Mouse (Mus musculus): ENCODE results near the gene Gm20767. TPM values are rescaled to one million over a fixed set of nuclear protein-coding genes. Genes with fewer than 3 reads are reported as not detected.
"Not testable (repeated sequence)": the region's sequence is repeated elsewhere in the genome, so short reads cannot be mapped to it uniquely, and the experiment has no call there.

Gene Gm20767
- total and polyA plus RNA-seq, 2 experiments from 2014 or later: not detected

DNA sequence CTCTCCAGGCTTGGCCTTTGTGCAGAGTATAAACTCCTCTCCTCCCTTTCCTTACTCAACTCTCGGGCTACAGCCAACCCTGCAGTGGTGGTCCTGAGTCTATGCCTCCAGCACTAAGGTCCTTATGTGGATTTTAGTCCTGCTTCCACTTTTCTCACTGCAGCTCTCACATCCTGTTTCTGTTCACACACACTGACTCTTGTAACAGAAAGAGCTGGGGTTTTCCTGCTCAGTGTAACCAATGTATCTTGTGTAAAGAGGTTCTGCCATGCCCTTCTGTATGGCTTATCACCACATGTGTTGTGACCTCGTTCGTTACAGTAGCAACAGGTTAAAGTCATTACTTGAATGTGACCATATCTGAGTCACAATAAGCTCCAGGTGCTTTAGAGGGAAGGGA is 10.5 kb downstream of the Gm20767 start:
- not testable (repeated sequence) for H3K36me3 ChIP-seq (ENCODE audit: insufficient read depth, low read length); H3K9ac ChIP-seq (replicated peaks; ENCODE audit: low read length, poor library complexity, severe bottlenecking); H3K27me3 ChIP-seq (ENCODE audit: insufficient read depth, low read length); H3K4me1 ChIP-seq (ENCODE audit: insufficient read depth, low read length); H3K4me2 ChIP-seq (ENCODE audit: low read depth, low read length, poor library complexity, severe bottlenecking); H3K27ac ChIP-seq (ENCODE audit: low read depth, low read length); H3K9me3 ChIP-seq (ENCODE audit: low read length); H3K4me3 ChIP-seq (ENCODE audit: low read depth, low read length); DNase-seq (ENCODE audit: low spot score); ATAC-seq (ENCODE audit: low FRiP score)
- WGBS: 71% methylated on average over 3 of the region's 3 CpGs

DNA sequence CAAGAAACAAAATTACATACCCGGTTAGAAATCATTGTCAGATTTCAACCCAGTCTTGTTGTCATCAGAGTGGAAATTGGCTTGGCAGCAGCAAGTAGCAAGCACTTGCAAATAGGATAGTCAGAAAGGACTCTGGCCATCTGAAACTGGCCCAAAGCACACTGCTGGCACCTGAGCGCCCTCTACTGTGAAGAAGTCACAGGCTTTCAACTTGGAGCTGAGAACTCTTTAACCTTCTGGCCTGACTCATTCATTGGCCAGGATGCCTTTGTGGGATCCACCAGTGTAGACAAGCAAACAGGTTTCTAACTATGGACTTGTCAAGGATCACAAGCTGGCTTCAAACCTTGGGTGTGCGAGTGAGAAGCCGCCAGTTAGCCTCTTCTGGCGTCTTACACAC is 28.3 kb downstream of the Gm20767 start:
- not testable (repeated sequence) for ATAC-seq (ENCODE audit: low FRiP score)

DNA sequence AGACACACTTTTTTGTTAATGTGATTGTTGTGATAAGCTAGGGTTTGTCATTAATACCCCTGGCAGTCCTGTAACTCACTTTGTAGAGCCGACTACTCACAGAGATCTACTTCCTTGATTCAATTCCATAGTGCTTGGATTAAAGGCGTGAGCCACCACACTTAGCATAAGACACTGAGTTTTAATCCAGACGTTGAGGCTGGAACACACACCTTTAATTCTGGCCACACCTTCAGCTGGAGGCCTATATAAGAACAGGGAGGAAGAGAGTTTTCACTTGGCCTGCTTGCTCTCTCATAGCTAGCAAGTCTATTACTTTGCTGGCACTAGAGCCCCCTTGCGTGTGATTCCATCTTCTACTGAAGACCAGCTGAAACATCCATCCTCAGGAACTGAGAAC is 32.1 kb downstream of the Gm20767 start, which contains the start of gene Gm21818:
Gene Gm21818 (plus strand): TSS at position 301 of the 400 bp plus-strand sequence.
- H3K27ac ChIP-seq (ENCODE audit: low read depth, low read length); DNase-seq (ENCODE audit: low spot score); H3K9ac ChIP-seq (replicated peaks; ENCODE audit: low read length, poor library complexity, severe bottlenecking); H3K36me3 ChIP-seq (ENCODE audit: insufficient read depth, low read length); H3K27me3 ChIP-seq (ENCODE audit: insufficient read depth, low read length); H3K9me3 ChIP-seq (ENCODE audit: low read length); H3K4me1 ChIP-seq (ENCODE audit: insufficient read depth, low read length); ATAC-seq (ENCODE audit: low FRiP score); H3K4me2 ChIP-seq (ENCODE audit: low read depth, low read length, poor library complexity, severe bottlenecking); H3K4me3 ChIP-seq (ENCODE audit: low read depth, low read length): not testable (repeated sequence)
- 79% methylated on average over 4 of the region's 4 CpGs for WGBS

More for the DNA sequence above, 28.3 kb downstream of the Gm20767 start:
- H3K27me3 ChIP-seq (ENCODE audit: insufficient read depth, low read length); H3K4me2 ChIP-seq (ENCODE audit: low read depth, low read length, poor library complexity, severe bottlenecking); H3K9ac ChIP-seq (replicated peaks; ENCODE audit: low read length, poor library complexity, severe bottlenecking); H3K9me3 ChIP-seq (ENCODE audit: low read length); H3K36me3 ChIP-seq (ENCODE audit: insufficient read depth, low read length); H3K4me1 ChIP-seq (ENCODE audit: insufficient read depth, low read length); H3K4me3 ChIP-seq (ENCODE audit: low read depth, low read length); DNase-seq (ENCODE audit: low spot score); H3K27ac ChIP-seq (ENCODE audit: low read depth, low read length): not testable (repeated sequence)
- 52% methylated on average over 5 of the region's 5 CpGs for WGBS

DNA sequence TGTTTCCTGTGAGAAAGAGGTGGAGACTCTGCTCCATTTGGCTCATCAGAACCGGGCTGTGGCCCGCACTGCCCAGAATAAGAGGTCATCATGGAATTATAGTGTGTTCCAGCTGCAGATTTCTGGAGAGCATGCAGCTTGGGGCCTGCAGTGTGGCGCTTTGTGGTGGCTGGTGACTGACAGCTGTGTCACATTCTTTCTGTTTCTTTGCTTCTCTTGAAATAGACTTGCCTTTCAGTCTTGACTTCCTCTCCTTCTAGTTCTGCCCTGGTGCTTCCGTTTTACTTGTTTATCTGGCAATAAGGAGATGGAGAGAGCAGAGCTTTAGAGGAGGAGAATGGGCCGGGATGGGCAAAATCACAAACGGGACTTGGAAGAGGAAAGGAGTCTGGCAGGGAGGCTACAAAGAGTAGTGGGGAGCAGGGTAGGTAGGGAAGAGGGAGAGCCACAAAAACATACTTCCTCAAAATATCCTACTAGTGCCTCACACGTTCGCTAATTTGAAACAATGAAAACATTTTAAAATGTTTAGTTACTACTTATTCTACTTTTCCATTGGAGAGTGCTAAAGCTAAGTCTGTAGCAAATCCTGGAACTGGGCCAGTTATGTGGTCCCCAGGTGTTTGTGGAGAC is 56.3 kb downstream of the Gm20767 start:
- not testable (repeated sequence) for H3K36me3 ChIP-seq (ENCODE audit: insufficient read depth, low read length); ATAC-seq (ENCODE audit: low FRiP score); H3K27ac ChIP-seq (ENCODE audit: low read depth, low read length); H3K4me1 ChIP-seq (ENCODE audit: insufficient read depth, low read length); H3K9ac ChIP-seq (replicated peaks; ENCODE audit: low read length, poor library complexity, severe bottlenecking); H3K4me2 ChIP-seq (ENCODE audit: low read depth, low read length, poor library complexity, severe bottlenecking); H3K4me3 ChIP-seq (ENCODE audit: low read depth, low read length); H3K27me3 ChIP-seq (ENCODE audit: insufficient read depth, low read length); DNase-seq (ENCODE audit: low spot score); H3K9me3 ChIP-seq (ENCODE audit: low read length)
- WGBS: 69% methylated on average over 6 of the region's 8 CpGs

Other genes starting within 250 kb of the Gm20767 start
- not detected in 2 replicates for gene Tcstv1, start 245.5 kb upstream of the Gm20767 start, total RNA-seq (2014; rRNA removed)
- not detected in 2 replicates for gene Tcstv1, start 245.5 kb upstream of the Gm20767 start, polyA plus RNA-seq (2015; fragmentation: Nextera tagmentation; extraction: Ambion mirVana)
- not detected in 2 replicates for gene Gm21761, start 211.0 kb upstream of the Gm20767 start, total RNA-seq (2014; rRNA removed)
- gene Gm21761, start 211.0 kb upstream of the Gm20767 start, polyA plus RNA-seq (2015; fragmentation: Nextera tagmentation; extraction: Ambion mirVana): not detected in 2 replicates
- gene B020031M17Rik, start 189.4 kb upstream of the Gm20767 start, total RNA-seq (2014; rRNA removed): not detected in 2 replicates
- gene B020031M17Rik, start 189.4 kb upstream of the Gm20767 start, polyA plus RNA-seq (2015; fragmentation: Nextera tagmentation; extraction: Ambion mirVana): not detected in 2 replicates
- gene Gm36079, start 113.2 kb upstream of the Gm20767 start, total RNA-seq (2014; rRNA removed): not detected in 2 replicates
- not detected in 2 replicates for gene Gm36079, start 113.2 kb upstream of the Gm20767 start, polyA plus RNA-seq (2015; fragmentation: Nextera tagmentation; extraction: Ambion mirVana)
- gene Gm21188, start 88.1 kb upstream of the Gm20767 start, total RNA-seq (2014; rRNA removed): not detected in 2 replicates
- not detected in 2 replicates for gene Gm21188, start 88.1 kb upstream of the Gm20767 start, polyA plus RNA-seq (2015; fragmentation: Nextera tagmentation; extraction: Ambion mirVana)
- not detected in 2 replicates for gene Gm21818, start 32.2 kb downstream of the Gm20767 start, total RNA-seq (2014; rRNA removed)
- not detected in 2 replicates for gene Gm21818, start 32.2 kb downstream of the Gm20767 start, polyA plus RNA-seq (2015; fragmentation: Nextera tagmentation; extraction: Ambion mirVana)
- not detected in 2 replicates for gene Gm21762, start 75.7 kb downstream of the Gm20767 start, total RNA-seq (2014; rRNA removed)
- gene Gm21762, start 75.7 kb downstream of the Gm20767 start, polyA plus RNA-seq (2015; fragmentation: Nextera tagmentation; extraction: Ambion mirVana): not detected in 2 replicates
- not detected in 2 replicates for gene Gm21731, start 98.9 kb downstream of the Gm20767 start, total RNA-seq (2014; rRNA removed)
- not detected in 2 replicates for gene Gm21731, start 98.9 kb downstream of the Gm20767 start, polyA plus RNA-seq (2015; fragmentation: Nextera tagmentation; extraction: Ambion mirVana)
- not detected in 2 replicates for gene AF067061, start 122.9 kb downstream of the Gm20767 start, total RNA-seq (2014; rRNA removed)
- gene AF067061, start 122.9 kb downstream of the Gm20767 start, polyA plus RNA-seq (2015; fragmentation: Nextera tagmentation; extraction: Ambion mirVana): not detected in 2 replicates
- not detected in 2 replicates for gene BC147527, start 160.1 kb downstream of the Gm20767 start, total RNA-seq (2014; rRNA removed)
- not detected in 2 replicates for gene BC147527, start 160.1 kb downstream of the Gm20767 start, polyA plus RNA-seq (2015; fragmentation: Nextera tagmentation; extraction: Ambion mirVana)
- gene Tcstv3, start 176.6 kb downstream of the Gm20767 start, total RNA-seq (2014; rRNA removed): not detected in 2 replicates
- gene Tcstv3, start 176.6 kb downstream of the Gm20767 start, polyA plus RNA-seq (2015; fragmentation: Nextera tagmentation; extraction: Ambion mirVana): not detected in 2 replicates